Mouse (Mus musculus) naive thymus-derived CD4-positive, alpha-beta T cell, adult 2 months (primary cell): ENCODE measurements around the gene Prrg3.
"Not testable (repeated sequence)": the region's sequence is repeated elsewhere in the genome, so short reads cannot be mapped to it uniquely, and the experiment has no call there.

Experiments
- DNase-seq: peaks from one replicate; pipeline ENCODE4 v3.0.0-alpha.2; 2011; ENCODE audit warnings: low read depth

Prrg3 gene

GRCm38 (mm10) chrX:71962073-71963051 is at the start of gene Prrg3:
TSS of gene Prrg3 (plus strand) at chrX:71962624.
- no peak for DNase-seq

- DNase-seq = peak; percentile 4
These were observed 15.8 kb upstream of the Prrg3 start for GRCm38 (mm10) chrX:71946631-71947030.

GRCm38 (mm10) chrX:71958366-71958765 is 4.1 kb upstream of the Prrg3 start:
- DNase-seq = no peak

GRCm38 (mm10) chrX:71963275-71963912 is 970 bp downstream of the Prrg3 start:
- DNase-seq = no peak

- DNase-seq = no peak
These were observed 5.8 kb downstream of the Prrg3 start for GRCm38 (mm10) chrX:71968216-71968615.

- DNase-seq = no peak
These were observed 6.4 kb downstream of the Prrg3 start for GRCm38 (mm10) chrX:71968816-71969215.

GRCm38 (mm10) chrX:71971325-71971724 is 8.9 kb downstream of the Prrg3 start:
- DNase-seq = no peak

- DNase-seq = no peak
These were observed 10.3 kb downstream of the Prrg3 start, which contains the start of gene Fate1 for GRCm38 (mm10) chrX:71972686-71973085. TSS of gene Fate1 (plus strand) at chrX:71972986.

- DNase-seq = not testable (repeated sequence)
These were observed 15.3 kb downstream of the Prrg3 start for GRCm38 (mm10) chrX:71977681-71978080.

GRCm38 (mm10) chrX:71980443-71980842 is 18.0 kb downstream of the Prrg3 start:
- DNase-seq = no peak

- DNase-seq = no peak
These were observed 18.9 kb downstream of the Prrg3 start for GRCm38 (mm10) chrX:71981322-71981721.

- no peak for DNase-seq
These were observed 20.8 kb downstream of the Prrg3 start for GRCm38 (mm10) chrX:71983205-71983604.

- no peak for DNase-seq
These were observed 21.4 kb downstream of the Prrg3 start for GRCm38 (mm10) chrX:71983775-71984174.

- DNase-seq = no peak
These were observed 29.1 kb downstream of the Prrg3 start, which contains the start of gene Cnga2 for GRCm38 (mm10) chrX:71991549-71991948. TSS of gene Cnga2 (plus strand) at chrX:71991849.

GRCm38 (mm10) chrX:71995972-71996371 is 33.5 kb downstream of the Prrg3 start:
- DNase-seq = no peak

- no peak for DNase-seq
These were observed 47.5 kb downstream of the Prrg3 start for GRCm38 (mm10) chrX:72009930-72010329.

- DNase-seq = no peak
These were observed 49.8 kb downstream of the Prrg3 start for GRCm38 (mm10) chrX:72012236-72012635.

GRCm38 (mm10) chrX:72012804-72013203 is 50.4 kb downstream of the Prrg3 start:
- DNase-seq = no peak

- DNase-seq = no peak
These were observed 59.8 kb downstream of the Prrg3 start for GRCm38 (mm10) chrX:72022241-72022640.
